Mouse (Mus musculus): ENCODE data around the gene Mif4gd. TPM values are rescaled to one million over a fixed set of nuclear protein-coding genes. Genes with fewer than 3 reads are reported as not detected.
"Not testable (repeated sequence)": the region's sequence is repeated elsewhere in the genome, so short reads cannot be mapped to it uniquely, and the experiment has no call there.

The Mif4gd gene
- 16.2 and 18.2 TPM in 2 replicates for polyA plus RNA-seq (2016; fragmentation: Nextera tagmentation; extraction: Ambion mirVana)

DNA sequence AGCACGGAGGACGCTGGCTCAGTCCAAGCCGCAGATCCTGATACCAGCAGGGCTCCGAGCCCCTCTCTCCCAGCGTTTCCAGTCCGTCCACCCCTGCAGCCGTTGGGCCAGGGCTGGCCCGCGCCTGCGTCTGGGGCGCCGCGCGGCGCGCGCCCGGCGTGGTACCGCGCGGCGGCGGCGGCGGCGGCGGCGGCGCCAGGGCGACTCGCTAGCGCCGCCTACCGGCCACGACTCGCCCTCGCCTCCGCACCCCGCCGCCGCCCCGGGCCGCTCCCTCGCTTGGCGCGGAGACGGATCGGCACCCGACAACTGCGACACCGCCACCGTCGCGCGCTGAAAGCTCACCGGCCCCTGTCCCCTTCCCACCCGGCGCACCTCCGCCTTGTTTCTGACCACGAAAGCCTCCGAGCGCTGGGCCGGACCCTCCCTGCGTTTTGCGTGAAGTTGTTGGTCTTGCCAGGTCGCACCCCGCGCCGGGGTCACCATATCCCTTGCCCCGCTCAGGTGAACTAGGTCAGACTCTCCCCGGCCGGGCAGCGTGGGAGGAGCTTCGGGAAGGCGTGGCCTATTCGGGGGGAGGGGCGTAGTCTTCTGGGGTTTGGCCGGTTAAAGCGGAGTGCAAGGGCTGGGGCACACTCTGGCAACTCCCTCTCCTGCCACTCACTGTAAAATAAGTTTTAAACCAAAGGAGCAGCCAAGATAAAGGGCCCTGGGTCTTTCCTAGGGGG lies at the start of gene Mif4gd:
Gene Mif4gd (minus strand): TSS at position 560 of the 728 bp plus-strand sequence.
- peaks cover 50% of the 10 kb centered on the region for H3K36me3 ChIP-seq
- WGBS = under 1% methylated on average over 69 of the region's 80 CpGs
- peaks cover 24% of the 10 kb centered on the region for H3K4me1 ChIP-seq
- H3K4me3 ChIP-seq = peak within 1 kb of the TSS; percentile 72
- peak within 1 kb of the TSS; percentile 86 for H3K27ac ChIP-seq
- peak; percentile 91 for DNase-seq (ENCODE audit: low spot score)
- H3K27me3 ChIP-seq (ENCODE audit: low read depth, poor library complexity, severe bottlenecking) = no peaks in the 10 kb centered on the region
- no peaks in the 10 kb centered on the region for H3K9me3 ChIP-seq (replicated peaks)

DNA sequence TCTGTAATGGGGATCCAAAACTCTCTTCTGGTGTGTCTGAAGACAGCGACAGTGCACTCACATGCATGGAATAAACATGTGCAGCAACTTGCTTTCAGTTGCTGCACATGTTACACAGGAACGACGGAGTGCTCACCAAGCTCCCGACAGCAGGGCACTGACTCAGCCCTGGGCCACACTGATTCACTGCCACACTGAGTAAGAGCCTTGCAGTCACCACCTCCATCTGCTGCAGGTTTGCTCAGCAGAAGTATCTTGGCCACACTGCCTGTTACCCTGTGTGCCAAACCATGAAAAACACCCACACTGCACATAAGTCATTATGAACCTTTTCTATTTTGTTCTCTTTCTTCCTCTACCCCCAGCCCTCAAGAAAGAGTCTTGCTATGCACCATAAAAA lies 47.6 kb upstream of the Mif4gd start:
- no peak overlapping the region for H3K4me3 ChIP-seq
- 94% methylated on average over 4 of the region's 4 CpGs for WGBS
- DNase-seq (ENCODE audit: low spot score) = no peak
- H3K36me3 ChIP-seq = peaks cover 32% of the 10 kb centered on the region
- H3K9me3 ChIP-seq (replicated peaks) = no peaks in the 10 kb centered on the region
- peaks cover 5% of the 10 kb centered on the region for H3K4me1 ChIP-seq
- no peaks in the 10 kb centered on the region for H3K27me3 ChIP-seq (ENCODE audit: low read depth, poor library complexity, severe bottlenecking)
- H3K27ac ChIP-seq = no peak overlapping the region

DNA sequence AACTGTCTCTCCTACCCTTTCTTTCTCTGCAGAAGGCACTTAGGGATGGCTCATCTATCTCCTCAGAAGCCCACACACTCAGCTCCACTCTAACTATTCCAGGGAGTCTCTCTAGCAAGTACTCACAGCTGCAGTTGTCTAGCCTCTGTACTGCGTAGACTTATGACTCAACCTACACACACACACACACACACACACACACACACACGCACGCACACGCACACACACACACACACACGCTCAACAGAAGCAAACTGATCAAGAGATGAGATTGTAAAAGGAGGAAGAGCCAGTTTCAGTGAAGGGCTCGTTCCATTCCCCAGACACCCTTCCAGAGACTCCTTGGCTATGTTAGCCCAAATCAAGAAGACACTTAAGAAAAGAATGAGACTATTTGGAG lies 45.8 kb upstream of the Mif4gd start:
- 87% methylated on average over 6 of the region's 6 CpGs for WGBS
- DNase-seq (ENCODE audit: low spot score) = no peak
- Histone ChIP-seq H3K4me1 (no peaks in the 10 kb centered on the region), H3K27me3 (ENCODE audit: low read depth, poor library complexity, severe bottlenecking) (no peaks in the 10 kb centered on the region), H3K27ac (no peak overlapping the region), H3K4me3 (no peak overlapping the region), H3K9me3 (replicated peaks) (no peaks in the 10 kb centered on the region), H3K36me3 (peaks cover 48% of the 10 kb centered on the region)

DNA sequence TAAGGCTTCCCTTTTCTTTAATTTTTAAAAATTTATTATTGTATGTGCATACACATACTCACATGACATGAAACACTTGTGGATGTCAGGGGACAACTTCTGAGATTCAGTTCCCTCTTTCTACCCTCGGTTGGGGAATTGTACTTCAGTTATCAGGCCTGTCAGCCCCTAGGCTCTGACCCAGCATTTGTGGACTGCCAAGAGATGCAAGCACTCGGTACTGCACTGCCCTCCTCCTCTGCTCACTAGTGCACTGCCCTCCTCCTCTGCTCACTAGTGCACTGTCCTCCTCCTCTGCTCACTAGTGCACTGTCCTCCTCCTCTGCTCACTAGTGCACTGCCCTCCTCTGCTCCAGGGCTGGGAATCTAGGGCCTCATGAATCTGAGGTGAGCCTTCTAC lies 41.4 kb upstream of the Mif4gd start:
- 85% methylated on average over 2 of the region's 2 CpGs for WGBS
- Histone ChIP-seq H3K27ac (no peak overlapping the region), H3K27me3 (ENCODE audit: low read depth, poor library complexity, severe bottlenecking) (no peaks in the 10 kb centered on the region), H3K4me1 (no peaks in the 10 kb centered on the region), H3K4me3 (no peak overlapping the region), H3K36me3 (peaks cover 52% of the 10 kb centered on the region), H3K9me3 (replicated peaks) (no peaks in the 10 kb centered on the region)
- no peak for DNase-seq (ENCODE audit: low spot score)

DNA sequence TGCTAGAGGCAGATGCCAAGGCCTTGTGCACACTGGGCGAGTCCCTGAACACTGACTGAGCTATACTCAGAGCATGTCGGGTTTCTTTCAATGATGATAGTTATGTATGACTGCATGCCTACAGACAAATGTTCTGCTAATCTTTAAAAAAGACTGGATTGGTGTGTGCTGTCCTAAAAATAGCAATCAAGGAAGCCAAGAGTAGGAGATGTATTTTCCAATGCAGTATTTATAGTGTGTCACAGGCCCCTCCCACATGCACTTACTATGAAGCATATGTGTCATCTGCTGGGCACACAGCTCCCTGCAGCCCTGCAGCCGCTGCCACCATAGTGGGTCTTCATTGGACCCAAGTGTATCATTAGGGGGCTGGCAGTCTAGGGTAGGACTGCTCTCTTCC lies 40.4 kb upstream of the Mif4gd start:
- H3K9me3 ChIP-seq (replicated peaks) = no peaks in the 10 kb centered on the region
- no peaks in the 10 kb centered on the region for H3K4me1 ChIP-seq
- H3K27me3 ChIP-seq (ENCODE audit: low read depth, poor library complexity, severe bottlenecking) = no peaks in the 10 kb centered on the region
- no peak overlapping the region for H3K27ac ChIP-seq
- peaks cover 60% of the 10 kb centered on the region for H3K36me3 ChIP-seq
- 93% methylated on average over 3 of the region's 3 CpGs for WGBS
- no peak overlapping the region for H3K4me3 ChIP-seq
- no peak for DNase-seq (ENCODE audit: low spot score)

DNA sequence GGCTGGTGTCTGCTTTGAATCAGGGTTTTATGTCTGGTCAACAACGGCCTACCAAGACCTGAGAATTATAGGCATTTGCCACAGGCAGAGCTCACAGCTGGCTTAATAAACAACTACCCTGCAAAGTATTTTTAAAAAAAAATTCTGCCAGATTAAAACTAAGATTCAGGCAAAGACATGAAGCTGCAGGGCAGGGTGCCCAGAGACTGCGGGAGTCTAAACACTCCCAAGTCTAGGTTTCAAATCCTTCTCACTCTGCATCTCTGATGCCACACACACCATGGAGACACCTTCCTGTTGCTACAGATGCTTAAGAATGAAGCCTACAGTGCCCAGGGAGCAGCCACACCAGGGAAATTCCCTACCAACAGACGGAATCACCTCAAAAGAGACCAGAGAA lies 38.9 kb upstream of the Mif4gd start:
- no peak overlapping the region for H3K27ac ChIP-seq
- no peaks in the 10 kb centered on the region for H3K27me3 ChIP-seq (ENCODE audit: low read depth, poor library complexity, severe bottlenecking)
- no peaks in the 10 kb centered on the region for H3K4me1 ChIP-seq
- peaks cover 70% of the 10 kb centered on the region for H3K36me3 ChIP-seq
- H3K4me3 ChIP-seq = no peak overlapping the region
- WGBS = 87% methylated on average over 3 of the region's 3 CpGs
- no peak for DNase-seq (ENCODE audit: low spot score)
- H3K9me3 ChIP-seq (replicated peaks) = no peaks in the 10 kb centered on the region

DNA sequence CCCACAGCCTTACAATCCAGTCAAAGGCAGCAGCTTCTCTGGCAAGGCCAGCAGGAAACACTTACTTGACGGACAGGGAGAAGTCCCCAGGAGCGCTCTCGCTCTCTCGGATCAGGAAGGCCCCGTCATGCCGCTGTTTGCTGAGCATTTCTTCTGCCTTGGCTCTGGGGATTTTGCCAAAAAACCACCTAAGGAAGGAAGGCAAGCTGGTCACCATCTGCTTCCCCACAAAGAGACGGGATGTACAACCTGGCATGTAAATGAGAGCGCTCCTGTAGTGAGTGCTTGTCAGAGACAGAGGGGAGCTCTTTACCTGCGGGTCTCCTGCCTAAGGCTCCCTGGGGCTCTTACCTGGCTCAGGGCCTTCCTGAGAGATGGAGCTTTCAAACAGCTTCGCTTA lies 36.9 kb upstream of the Mif4gd start:
- Histone ChIP-seq H3K27me3 (ENCODE audit: low read depth, poor library complexity, severe bottlenecking) (no peaks in the 10 kb centered on the region), H3K9me3 (replicated peaks) (no peaks in the 10 kb centered on the region), H3K4me1 (no peaks in the 10 kb centered on the region), H3K27ac (no peak overlapping the region), H3K4me3 (no peak overlapping the region), H3K36me3 (peaks cover 75% of the 10 kb centered on the region)
- DNase-seq (ENCODE audit: low spot score) = no peak
- 79% methylated on average over 10 of the region's 10 CpGs for WGBS

DNA sequence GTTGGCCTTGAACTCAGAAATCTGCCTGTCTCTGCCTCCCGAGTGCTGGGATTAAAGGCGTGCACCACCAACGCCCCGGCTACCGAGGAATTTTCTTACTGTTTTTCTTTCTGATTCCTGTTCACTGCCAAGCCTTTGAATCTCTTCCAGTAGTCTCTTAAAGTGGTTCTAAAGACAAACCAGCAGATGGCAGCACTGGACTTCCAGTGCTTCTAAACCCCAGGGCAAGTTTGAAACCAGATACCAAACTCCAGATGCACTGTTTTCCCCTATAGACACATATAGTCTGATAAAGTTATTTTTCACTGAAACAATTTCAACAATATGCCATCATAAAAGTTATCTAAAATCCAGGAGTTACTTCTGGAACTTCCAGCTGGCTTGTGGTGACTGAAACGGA lies 34.7 kb upstream of the Mif4gd start:
- WGBS = 75% methylated on average over 6 of the region's 6 CpGs
- Histone ChIP-seq H3K4me3 (no peak overlapping the region), H3K27me3 (ENCODE audit: low read depth, poor library complexity, severe bottlenecking) (no peaks in the 10 kb centered on the region), H3K9me3 (replicated peaks) (no peaks in the 10 kb centered on the region), H3K36me3 (peaks cover 76% of the 10 kb centered on the region), H3K4me1 (no peaks in the 10 kb centered on the region), H3K27ac (no peak overlapping the region)
- DNase-seq (ENCODE audit: low spot score) = peak; percentile 42

DNA sequence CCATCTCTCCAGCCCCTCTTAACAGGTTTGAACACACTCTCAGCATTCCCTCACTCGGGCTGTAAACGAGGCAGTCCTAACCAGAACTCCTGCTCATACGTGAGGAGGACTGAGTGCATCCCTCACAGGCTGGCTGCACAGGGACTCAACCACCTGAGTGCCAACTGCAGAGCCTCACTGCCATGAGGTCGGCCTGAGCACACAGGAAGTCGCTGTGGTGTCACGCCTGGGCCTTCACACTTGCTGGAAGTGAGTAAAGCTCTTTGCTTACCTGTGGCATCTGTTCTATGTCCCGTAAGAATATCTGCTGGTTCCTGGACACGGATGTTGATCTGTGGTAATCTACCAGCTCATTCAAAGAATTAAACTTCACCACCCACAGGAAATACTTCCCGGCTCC lies 33.7 kb upstream of the Mif4gd start:
- DNase-seq (ENCODE audit: low spot score) = no peak
- H3K27ac ChIP-seq = no peak overlapping the region
- 91% methylated on average over 9 of the region's 9 CpGs for WGBS
- H3K36me3 ChIP-seq = peaks cover 76% of the 10 kb centered on the region
- no peak overlapping the region for H3K4me3 ChIP-seq
- no peaks in the 10 kb centered on the region for H3K27me3 ChIP-seq (ENCODE audit: low read depth, poor library complexity, severe bottlenecking)
- H3K4me1 ChIP-seq = peaks cover under 1% of the 10 kb centered on the region; the same call in 1 of the 2 replicates
- H3K9me3 ChIP-seq (replicated peaks) = no peaks in the 10 kb centered on the region

DNA sequence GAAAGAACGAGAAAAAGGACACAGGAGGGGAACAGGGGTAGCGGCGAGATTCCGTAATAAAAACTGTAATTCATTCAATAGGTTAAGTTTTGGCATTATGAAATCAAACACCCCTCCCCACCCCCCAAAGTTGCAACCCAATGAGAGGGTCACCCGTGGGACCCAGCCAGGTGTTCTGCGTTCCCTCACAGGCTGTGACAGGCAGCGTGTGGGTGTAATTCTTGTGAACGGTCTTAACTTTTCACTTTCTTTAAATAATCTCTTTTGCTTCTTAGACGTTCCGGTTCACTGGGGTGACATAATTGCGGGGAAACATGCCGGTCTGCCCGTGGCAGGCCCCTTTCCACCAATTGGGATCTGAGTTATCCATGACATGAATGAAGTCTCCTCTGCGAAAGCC lies 32.7 kb upstream of the Mif4gd start:
- H3K9me3 ChIP-seq (replicated peaks); H3K27me3 ChIP-seq (ENCODE audit: low read depth, poor library complexity, severe bottlenecking); DNase-seq (ENCODE audit: low spot score); H3K4me1 ChIP-seq; H3K27ac ChIP-seq; H3K4me3 ChIP-seq: not testable (repeated sequence)
- peaks cover 70% of the 10 kb centered on the region for H3K36me3 ChIP-seq
- WGBS = 95% methylated on average over 14 of the region's 14 CpGs

DNA sequence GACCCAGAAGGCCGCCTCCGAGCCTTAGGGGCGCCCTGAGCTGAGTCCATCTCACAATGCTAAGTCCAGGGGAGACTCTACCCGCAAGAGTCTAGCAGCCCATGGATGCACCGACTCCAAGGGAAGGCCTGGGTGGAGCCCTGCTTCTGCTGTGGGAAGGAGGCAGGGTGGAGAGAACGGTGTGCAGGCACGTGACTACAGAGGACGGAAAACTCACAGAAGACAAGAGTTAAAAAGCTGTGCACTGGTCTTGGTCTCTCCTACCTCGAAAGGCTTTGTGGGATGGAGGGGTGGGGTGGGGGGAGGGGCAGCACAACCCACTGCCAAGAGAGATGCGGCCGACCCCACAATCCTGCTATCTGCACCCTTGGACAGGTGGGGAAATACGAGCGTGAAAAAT lies 31.5 kb upstream of the Mif4gd start:
- no peaks in the 10 kb centered on the region for H3K9me3 ChIP-seq (replicated peaks)
- peaks cover 61% of the 10 kb centered on the region for H3K36me3 ChIP-seq
- WGBS = 94% methylated on average over 13 of the region's 13 CpGs
- no peak overlapping the region for H3K27ac ChIP-seq
- H3K4me3 ChIP-seq = no peak overlapping the region
- peaks cover 5% of the 10 kb centered on the region for H3K4me1 ChIP-seq
- no peak for DNase-seq (ENCODE audit: low spot score)
- no peaks in the 10 kb centered on the region for H3K27me3 ChIP-seq (ENCODE audit: low read depth, poor library complexity, severe bottlenecking)

DNA sequence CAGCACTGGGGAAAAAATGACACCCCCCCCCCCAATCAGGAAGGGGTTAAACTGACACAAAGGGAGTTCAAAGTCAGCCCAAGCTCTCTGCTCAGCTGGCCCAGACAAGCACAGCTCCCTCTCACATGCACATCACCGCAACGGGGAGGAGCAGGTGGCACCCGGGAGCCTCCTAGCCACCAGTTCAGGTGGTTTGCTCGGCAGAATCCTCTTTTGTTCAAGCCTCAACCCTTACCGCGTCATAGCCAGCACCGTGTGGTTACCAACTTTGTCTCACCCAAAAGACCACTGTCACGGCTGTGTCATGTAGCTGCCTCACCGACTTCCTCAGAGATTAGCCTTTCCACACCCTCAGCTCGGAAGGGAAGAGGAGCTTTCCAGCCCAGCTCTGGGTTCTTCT lies 30.5 kb upstream of the Mif4gd start:
- 76% methylated on average over 10 of the region's 10 CpGs for WGBS
- DNase-seq (ENCODE audit: low spot score) = no peak
- Histone ChIP-seq H3K27me3 (ENCODE audit: low read depth, poor library complexity, severe bottlenecking) (no peaks in the 10 kb centered on the region), H3K9me3 (replicated peaks) (no peaks in the 10 kb centered on the region), H3K36me3 (peaks cover 52% of the 10 kb centered on the region), H3K4me1 (peaks cover 9% of the 10 kb centered on the region), H3K4me3 (no peak overlapping the region), H3K27ac (no peak overlapping the region)

DNA sequence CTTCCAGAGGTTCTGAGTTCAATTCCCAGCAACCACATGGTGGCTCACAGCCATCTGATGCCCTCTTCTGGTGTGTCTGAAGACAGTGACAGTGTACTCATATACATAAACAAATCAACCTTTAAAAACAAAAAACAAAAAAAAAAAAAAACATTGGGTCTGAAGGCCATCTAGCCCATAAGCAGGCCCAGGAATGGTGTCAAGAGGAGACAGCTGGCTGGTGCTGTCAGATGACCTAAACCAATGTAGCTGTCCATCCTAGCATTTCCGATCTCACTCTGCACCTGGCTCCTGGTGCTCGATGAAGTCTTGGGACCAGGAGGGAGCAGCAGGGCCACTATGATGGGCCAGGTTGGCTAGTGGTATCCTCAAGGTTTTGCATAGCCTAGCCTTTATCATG lies 29.9 kb upstream of the Mif4gd start:
- no peak for DNase-seq (ENCODE audit: low spot score)
- Histone ChIP-seq H3K4me1 (peaks cover 9% of the 10 kb centered on the region), H3K27me3 (ENCODE audit: low read depth, poor library complexity, severe bottlenecking) (no peaks in the 10 kb centered on the region), H3K9me3 (replicated peaks) (no peaks in the 10 kb centered on the region), H3K36me3 (peaks cover 46% of the 10 kb centered on the region), H3K4me3 (no peak overlapping the region), H3K27ac (no peak overlapping the region)
- WGBS = 87% methylated on average over 2 of the region's 2 CpGs

DNA sequence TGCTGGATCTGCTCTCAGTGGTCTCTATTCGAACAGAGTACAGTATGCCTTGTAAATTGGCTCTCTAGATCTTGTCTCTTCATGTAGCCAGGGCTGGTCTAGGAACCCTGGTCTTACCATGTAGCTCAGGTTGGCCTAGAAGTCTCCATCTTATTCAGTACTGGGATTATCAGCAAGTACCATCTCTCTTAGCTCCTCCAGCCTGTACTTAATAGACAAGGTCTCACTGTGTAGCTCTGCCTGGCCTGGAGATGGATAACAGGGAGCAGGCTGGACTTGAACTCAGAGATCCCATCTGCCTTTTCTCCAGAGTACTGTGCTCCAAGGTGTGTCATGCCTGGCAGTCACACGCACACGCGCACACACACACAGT lies 28.9 kb upstream of the Mif4gd start:
- H3K9me3 ChIP-seq (replicated peaks) = no peaks in the 10 kb centered on the region
- no peak overlapping the region for H3K27ac ChIP-seq
- no peak overlapping the region for H3K4me3 ChIP-seq
- 89% methylated on average over 4 of the region's 4 CpGs for WGBS
- H3K27me3 ChIP-seq (ENCODE audit: low read depth, poor library complexity, severe bottlenecking) = no peaks in the 10 kb centered on the region
- no peak for DNase-seq (ENCODE audit: low spot score)
- peaks cover 9% of the 10 kb centered on the region for H3K4me1 ChIP-seq
- peaks cover 39% of the 10 kb centered on the region for H3K36me3 ChIP-seq

Data from limb, embryonic 10.5 days (tissue).